Mouse (Mus musculus): ENCODE measurements around the gene Sorcs2.

The Sorcs2 gene

GRCm38 (mm10) chr5:36006586-36006985 lies 391.4 kb downstream of the Sorcs2 start:
- DNase-seq (ENCODE audit: low spot score in 2 of 2): no peak

- DNase-seq (ENCODE audit: low spot score in 2 of 2): no peak
Observed at GRCm38 (mm10) chr5:36006106-36006505, 391.8 kb downstream of the Sorcs2 start.

- DNase-seq (ENCODE audit: low spot score in 2 of 2): no peak
Observed at GRCm38 (mm10) chr5:36003797-36004196, 394.1 kb downstream of the Sorcs2 start.

- no peak for DNase-seq (ENCODE audit: low spot score in 2 of 2)
Observed at GRCm38 (mm10) chr5:35989986-35990735, 407.8 kb downstream of the Sorcs2 start.

- DNase-seq (ENCODE audit: low spot score in 2 of 2): no peak
Observed at GRCm38 (mm10) chr5:35989506-35989905, 408.4 kb downstream of the Sorcs2 start.

GRCm38 (mm10) chr5:35988085-35988484 lies 409.9 kb downstream of the Sorcs2 start:
- DNase-seq (ENCODE audit: low spot score in 2 of 2): no peak

- DNase-seq (ENCODE audit: low spot score in 2 of 2): no peak
Observed at GRCm38 (mm10) chr5:35985611-35986010, 412.3 kb downstream of the Sorcs2 start.

GRCm38 (mm10) chr5:35981976-35982375 lies 416.0 kb downstream of the Sorcs2 start:
- DNase-seq (ENCODE audit: low spot score in 2 of 2): peak; percentile 58 to 74

- DNase-seq (ENCODE audit: low spot score in 2 of 2): no peak
Observed at GRCm38 (mm10) chr5:35981341-35981740, 416.6 kb downstream of the Sorcs2 start.

- DNase-seq (ENCODE audit: low spot score in 2 of 2): no peak
Observed at GRCm38 (mm10) chr5:35980542-35980941, 417.4 kb downstream of the Sorcs2 start.

GRCm38 (mm10) chr5:35975681-35976080 lies 422.3 kb downstream of the Sorcs2 start:
- DNase-seq (ENCODE audit: low spot score in 2 of 2): peak; percentile 53 to 57

GRCm38 (mm10) chr5:35974265-35974664 lies 423.7 kb downstream of the Sorcs2 start:
- DNase-seq (ENCODE audit: low spot score in 2 of 2): no peak

- peak; percentile 51 to 79 for DNase-seq (ENCODE audit: low spot score in 2 of 2)
Observed at GRCm38 (mm10) chr5:35973800-35974199, 424.1 kb downstream of the Sorcs2 start.

GRCm38 (mm10) chr5:35972739-35973138 lies 425.2 kb downstream of the Sorcs2 start:
- DNase-seq (ENCODE audit: low spot score in 2 of 2): no peak

GRCm38 (mm10) chr5:35971841-35972578 lies 425.9 kb downstream of the Sorcs2 start:
- DNase-seq (ENCODE audit: low spot score in 2 of 2): peak; percentile 56 to 71

GRCm38 (mm10) chr5:35970380-35971105 lies 427.4 kb downstream of the Sorcs2 start:
- peak in 1 of 2 experiments; percentile 22 for DNase-seq (ENCODE audit: low spot score in 2 of 2)

GRCm38 (mm10) chr5:35969857-35970256 lies 428.1 kb downstream of the Sorcs2 start:
- no peak for DNase-seq (ENCODE audit: low spot score in 2 of 2)

All from urinary bladder, postnatal 36 days (tissue).